Mouse (Mus musculus): ENCODE data around the gene Dll4. TPM values are rescaled to one million over a fixed set of nuclear protein-coding genes. Genes with fewer than 3 reads are reported as not detected.

The Dll4 gene
- total and polyA plus RNA-seq, 2 experiments from 2014 or later: 2.4 to 2.8 TPM

GRCm38 (mm10) chr2:119350555-119351486, 25.2 kb downstream of the Dll4 start, which contains the start of gene Chac1:
TSS of gene Chac1 (plus strand) at chr2:119351229.
- H3K9me3 ChIP-seq (ENCODE audit: low read length): no peaks in the 10 kb centered on the region
- H3K4me1 ChIP-seq (ENCODE audit: insufficient read depth): peaks cover 6% of the 10 kb centered on the region; the same call in 1 of the 2 replicates
- H3K36me3 ChIP-seq (ENCODE audit: insufficient read depth): no peaks in the 10 kb centered on the region
- WGBS: 5% methylated on average over 58 of the region's 58 CpGs
- H3K4me2 ChIP-seq (ENCODE audit: low read depth): peak within 1 kb of the TSS; percentile 94
- no peaks in the 10 kb centered on the region for H3K27me3 ChIP-seq (ENCODE audit: insufficient read depth, low read length)
- no peak for TF ChIP-seq CTCF (IDR thresholded peaks at IDR 0.05; ENCODE audit: low read depth)
- peak within 1 kb of the TSS; percentile 3; the same call in 1 of the 2 replicates for H3K27ac ChIP-seq (ENCODE audit: low read depth, low read length)
- H3K9ac ChIP-seq: peak within 1 kb of the TSS; percentile 72
- peak; percentile 94 for DNase-seq
- H3K4me3 ChIP-seq (ENCODE audit: low read depth, low read length): peak within 1 kb of the TSS; percentile 66
- ATAC-seq: peak; percentile 99

- no peak overlapping the region for H3K9ac ChIP-seq
- DNase-seq (no peak), ATAC-seq (no peak)
- H3K27me3 ChIP-seq (ENCODE audit: insufficient read depth, low read length): no peaks in the 10 kb centered on the region
- WGBS: 87% methylated on average over 8 of the region's 8 CpGs
- no peaks in the 10 kb centered on the region for H3K36me3 ChIP-seq (ENCODE audit: insufficient read depth)
- H3K4me3 ChIP-seq (ENCODE audit: low read depth, low read length): no peak overlapping the region
- H3K9me3 ChIP-seq (ENCODE audit: low read length): no peaks in the 10 kb centered on the region
- no peak overlapping the region for H3K4me2 ChIP-seq (ENCODE audit: low read depth)
- H3K27ac ChIP-seq (ENCODE audit: low read depth, low read length): no peak overlapping the region
- peaks cover 6% of the 10 kb centered on the region; the same call in 1 of the 2 replicates for H3K4me1 ChIP-seq (ENCODE audit: insufficient read depth)
- no peak for TF ChIP-seq CTCF (IDR thresholded peaks at IDR 0.05; ENCODE audit: low read depth)
Observed at GRCm38 (mm10) chr2:119353707-119354106, 28.1 kb downstream of the Dll4 start.

GRCm38 (mm10) chr2:119355089-119355488, 29.5 kb downstream of the Dll4 start:
- 61% methylated on average over 3 of the region's 3 CpGs for WGBS
- Histone ChIP-seq H3K4me1 (ENCODE audit: insufficient read depth) (peaks cover 6% of the 10 kb centered on the region; the same call in 1 of the 2 replicates), H3K4me2 (ENCODE audit: low read depth) (no peak overlapping the region), H3K9ac (no peak overlapping the region), H3K27me3 (ENCODE audit: insufficient read depth, low read length) (no peaks in the 10 kb centered on the region), H3K36me3 (ENCODE audit: insufficient read depth) (no peaks in the 10 kb centered on the region), H3K9me3 (ENCODE audit: low read length) (no peaks in the 10 kb centered on the region), H3K4me3 (ENCODE audit: low read depth, low read length) (no peak overlapping the region), H3K27ac (ENCODE audit: low read depth, low read length) (no peak overlapping the region)
- ATAC-seq (no peak), DNase-seq (peak; percentile 15)
- no peak for TF ChIP-seq CTCF (IDR thresholded peaks at IDR 0.05; ENCODE audit: low read depth)

GRCm38 (mm10) chr2:119355651-119356050, 30.1 kb downstream of the Dll4 start:
- DNase-seq: no peak

GRCm38 (mm10) chr2:119356310-119356709, 30.7 kb downstream of the Dll4 start:
- peaks cover 6% of the 10 kb centered on the region; the same call in 1 of the 2 replicates for H3K9me3 ChIP-seq (ENCODE audit: low read length)
- no peak overlapping the region for H3K27ac ChIP-seq (ENCODE audit: low read depth, low read length)
- H3K4me3 ChIP-seq (ENCODE audit: low read depth, low read length): no peak overlapping the region
- no peak overlapping the region for H3K4me2 ChIP-seq (ENCODE audit: low read depth)
- ATAC-seq: no peak
- no peaks in the 10 kb centered on the region for H3K4me1 ChIP-seq (ENCODE audit: insufficient read depth)
- no peaks in the 10 kb centered on the region for H3K36me3 ChIP-seq (ENCODE audit: insufficient read depth)
- H3K27me3 ChIP-seq (ENCODE audit: insufficient read depth, low read length): no peaks in the 10 kb centered on the region
- DNase-seq: no peak
- TF ChIP-seq CTCF (IDR thresholded peaks at IDR 0.05; ENCODE audit: low read depth): no peak
- no peak overlapping the region for H3K9ac ChIP-seq

More at GRCm38 (mm10) chr2:119355651-119356050, 30.1 kb downstream of the Dll4 start:
- WGBS: 22% methylated on average over 7 of the region's 7 CpGs
- Histone ChIP-seq H3K27me3 (ENCODE audit: insufficient read depth, low read length) (no peaks in the 10 kb centered on the region), H3K27ac (ENCODE audit: low read depth, low read length) (no peak overlapping the region), H3K4me3 (ENCODE audit: low read depth, low read length) (no peak overlapping the region), H3K36me3 (ENCODE audit: insufficient read depth) (no peaks in the 10 kb centered on the region), H3K4me2 (ENCODE audit: low read depth) (no peak overlapping the region), H3K9me3 (ENCODE audit: low read length) (peaks cover under 1% of the 10 kb centered on the region; the same call in 1 of the 2 replicates), H3K4me1 (ENCODE audit: insufficient read depth) (peaks cover 1% of the 10 kb centered on the region; the same call in 1 of the 2 replicates), H3K9ac (no peak overlapping the region)
- no peak for TF ChIP-seq CTCF (IDR thresholded peaks at IDR 0.05; ENCODE audit: low read depth)
- no peak for ATAC-seq

- peaks cover 11% of the 10 kb centered on the region for H3K9me3 ChIP-seq (ENCODE audit: low read length)
- DNase-seq (no peak), ATAC-seq (no peak)
- no peaks in the 10 kb centered on the region for H3K27me3 ChIP-seq (ENCODE audit: insufficient read depth, low read length)
- no peaks in the 10 kb centered on the region for H3K4me1 ChIP-seq (ENCODE audit: insufficient read depth)
- no peak overlapping the region for H3K4me3 ChIP-seq (ENCODE audit: low read depth, low read length)
- 92% methylated on average over 5 of the region's 5 CpGs for WGBS
- H3K9ac ChIP-seq: no peak overlapping the region
- H3K27ac ChIP-seq (ENCODE audit: low read depth, low read length): no peak overlapping the region
- no peaks in the 10 kb centered on the region for H3K36me3 ChIP-seq (ENCODE audit: insufficient read depth)
- TF ChIP-seq CTCF (IDR thresholded peaks at IDR 0.05; ENCODE audit: low read depth): no peak
- H3K4me2 ChIP-seq (ENCODE audit: low read depth): no peak overlapping the region
Observed at GRCm38 (mm10) chr2:119356805-119357204, 31.2 kb downstream of the Dll4 start.

- WGBS: 87% methylated on average over 6 of the region's 6 CpGs
- no peak for TF ChIP-seq CTCF (IDR thresholded peaks at IDR 0.05; ENCODE audit: low read depth)
- H3K4me1 ChIP-seq (ENCODE audit: insufficient read depth): no peaks in the 10 kb centered on the region
- DNase-seq (no peak), ATAC-seq (no peak)
- no peaks in the 10 kb centered on the region for H3K36me3 ChIP-seq (ENCODE audit: insufficient read depth)
- peaks cover 12% of the 10 kb centered on the region for H3K9me3 ChIP-seq (ENCODE audit: low read length)
- H3K27me3 ChIP-seq (ENCODE audit: insufficient read depth, low read length): no peaks in the 10 kb centered on the region
- no peak overlapping the region for H3K9ac ChIP-seq
- H3K4me3 ChIP-seq (ENCODE audit: low read depth, low read length): no peak overlapping the region
- H3K27ac ChIP-seq (ENCODE audit: low read depth, low read length): no peak overlapping the region
- no peak overlapping the region for H3K4me2 ChIP-seq (ENCODE audit: low read depth)
Observed at GRCm38 (mm10) chr2:119358249-119358648, 32.7 kb downstream of the Dll4 start.

All from forebrain, postnatal 0 days (tissue).